Mouse (Mus musculus) hindbrain, embryonic 13.5 days (tissue): ENCODE measurements around the gene Srp9. TPM values are rescaled to one million over a fixed set of nuclear protein-coding genes. Genes with fewer than 3 reads are reported as not detected.

Source experiments
- ATAC-seq: fragments of 200-750 bp; cut with Nextera tagmentation; 2 replicates; pipeline ENCODE4 v1.8.0; 2017; ENCODE audit warnings: moderate TSS enrichment; ENCODE audit not compliant: low FRiP score
- H3K27ac ChIP-seq: fragments of 300-500 bp; sonication (generic); 2 replicates; pipeline ENCODE4 v1.5.1; 2015; ENCODE audit warnings: inconsistent platforms, mild to moderate bottlenecking, moderate library complexity
- H3K27me3 ChIP-seq: fragments of 300-500 bp; sonication (generic); 2 replicates; pipeline ENCODE4 v1.6.1; 2015; ENCODE audit warnings: mild to moderate bottlenecking, inconsistent platforms
- H3K36me3 ChIP-seq: fragments of 300-500 bp; sonication (generic); 2 replicates; pipeline ENCODE4 v1.6.1; 2015; ENCODE audit warnings: mild to moderate bottlenecking, inconsistent platforms
- H3K4me1 ChIP-seq: fragments of 300-500 bp; sonication (generic); replicated peaks from 2 replicates; pipeline ENCODE4 v1.6.1; 2015; ENCODE audit warnings: inconsistent platforms
- H3K4me2 ChIP-seq: fragments of 300-500 bp; sonication (generic); 2 replicates; pipeline ENCODE4 v1.6.1; 2015; ENCODE audit warnings: inconsistent platforms, mild to moderate bottlenecking, moderate library complexity
- H3K4me3 ChIP-seq: fragments of 300-500 bp; sonication (generic); 2 replicates; pipeline ENCODE4 v1.5.1; 2015; ENCODE audit warnings: mild to moderate bottlenecking, inconsistent platforms
- H3K9ac ChIP-seq: fragments of 300-500 bp; sonication (generic); 2 replicates; pipeline ENCODE4 v1.6.1; 2015; ENCODE audit warnings: mild to moderate bottlenecking, inconsistent platforms
- H3K9me3 ChIP-seq: fragments of 300-500 bp; sonication (generic); 2 replicates; pipeline ENCODE4 v1.6.1; 2016; ENCODE audit warnings: inconsistent platforms
- WGBS: fragments of 180-500 bp; shearing (Covaris S2); methylation state at CpG from one replicate; pipeline ENCODE4 v1.1.7; 2015; 5-methylcytosine and 5-hydroxymethylcytosine counted together
- polyA plus RNA-seq: library from polyadenylated mRNA; unstranded; fragments of >200 nt; fragmentation: Nextera tagmentation; extraction: Ambion mirVana; gene quantifications from 2 replicates; pipeline ENCODE4 v1.2.1, GENCODE M21; 2015

Srp9 gene
- polyA plus RNA-seq, 1 experiment from 2014 or later: 140 TPM

DNA sequence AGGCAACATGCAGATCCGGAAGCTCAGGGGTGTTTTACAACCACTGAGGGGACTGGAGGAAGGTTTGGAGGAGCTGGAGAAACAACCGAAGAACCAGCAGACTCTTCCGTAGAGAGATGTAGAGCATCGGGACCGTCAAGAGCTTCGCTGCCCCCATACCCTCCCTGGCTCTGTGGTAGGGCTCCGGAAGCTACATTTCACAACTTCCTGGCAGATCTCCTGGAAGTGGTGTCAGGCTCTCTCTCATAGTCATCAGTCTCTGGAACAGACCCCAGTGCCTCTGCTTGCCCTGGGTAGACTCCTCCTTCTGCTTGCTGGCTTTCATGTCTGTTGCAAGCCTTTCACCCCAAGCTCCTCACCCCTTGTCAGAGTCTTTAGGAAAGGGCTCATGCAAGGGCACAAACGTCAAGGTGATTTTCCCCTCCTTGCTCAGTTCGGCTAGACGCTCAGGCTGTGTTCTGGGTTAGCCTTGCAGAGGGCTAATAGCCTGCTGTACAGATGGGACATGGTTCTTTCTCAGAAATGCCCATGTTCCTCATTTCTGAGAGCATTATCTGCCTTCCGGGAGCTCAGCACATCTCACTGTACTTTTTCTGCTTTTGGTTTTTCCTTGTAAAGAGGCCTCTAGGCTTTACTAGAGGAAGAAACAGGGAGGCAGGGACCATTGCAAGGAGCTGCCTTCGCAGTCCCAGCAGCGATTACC is 16.0 kb upstream of the Srp9 start:
- no peak for ATAC-seq
- Histone ChIP-seq H3K9me3 (no peaks in the 10 kb centered on the region), H3K27me3 (0 out of 2 replicates have a peak, but pooled peaks cover 2% of the 10 kb centered on the region), H3K4me2 (no peak overlapping the region), H3K27ac (no peak overlapping the region), H3K9ac (no peak overlapping the region), H3K4me3 (no peak overlapping the region), H3K4me1 (peaks cover 28% of the 10 kb centered on the region), H3K36me3 (no peaks in the 10 kb centered on the region)
- WGBS: 84% methylated on average over 13 of the region's 13 CpGs

DNA sequence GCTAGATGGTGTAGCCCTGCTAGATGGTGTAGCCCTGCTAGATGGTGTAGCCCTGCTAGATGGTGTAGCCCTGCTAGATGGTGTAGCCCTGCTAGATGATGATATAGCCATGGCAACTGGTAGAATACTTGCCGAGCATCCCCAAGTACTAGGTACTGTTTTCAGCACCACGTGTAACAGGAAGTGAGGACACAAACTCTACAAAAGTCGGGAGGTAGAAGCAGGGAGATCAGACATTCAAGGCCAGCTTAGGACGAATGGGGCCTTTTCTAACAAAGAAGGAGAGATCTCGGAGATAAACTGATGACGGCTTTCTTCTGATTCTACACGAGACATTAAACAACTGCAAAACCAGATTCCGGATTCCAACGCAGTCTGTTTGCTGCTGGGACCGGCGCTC is 14.4 kb upstream of the Srp9 start:
- no peak for ATAC-seq
- WGBS: 87% methylated on average over 11 of the region's 11 CpGs

DNA sequence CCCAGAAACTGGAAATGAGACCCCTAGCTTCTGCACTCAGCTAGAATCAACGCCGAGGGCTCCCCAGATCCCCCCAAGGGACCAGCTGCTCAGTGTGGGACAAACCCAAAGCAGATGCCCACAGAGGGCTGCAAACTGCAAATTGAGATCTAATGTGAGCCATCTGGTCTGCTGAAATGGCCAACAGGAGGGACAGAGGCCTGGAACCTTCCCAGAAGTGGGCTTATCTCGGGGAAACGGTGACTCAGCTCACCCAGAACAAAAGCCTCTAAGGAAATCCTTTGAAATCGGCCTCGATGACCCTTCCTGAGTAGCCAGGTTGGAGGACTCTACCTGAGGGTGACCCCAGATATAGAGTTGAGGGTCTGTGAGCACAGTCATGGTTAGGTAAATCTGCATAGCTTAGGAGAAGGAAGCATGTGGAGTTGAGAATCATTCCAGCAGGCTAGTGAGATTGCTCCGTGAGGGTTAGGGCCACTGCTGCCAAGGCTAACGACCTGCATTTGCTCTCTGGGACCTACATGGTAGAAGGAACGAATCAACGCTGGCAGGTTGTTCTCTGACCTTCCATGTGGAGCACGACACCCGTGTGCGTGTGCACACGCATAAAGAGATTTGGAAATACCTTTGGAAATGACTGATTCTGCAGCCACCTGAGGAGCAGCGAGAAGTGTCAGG is 13.7 kb upstream of the Srp9 start:
- 80% methylated on average over 15 of the region's 15 CpGs for WGBS
- peaks cover 36% of the 10 kb centered on the region for H3K4me1 ChIP-seq
- no peak overlapping the region for H3K4me3 ChIP-seq
- H3K27me3 ChIP-seq: 0 out of 2 replicates have a peak, but pooled peaks cover 2% of the 10 kb centered on the region
- H3K27ac ChIP-seq: no peak overlapping the region
- no peaks in the 10 kb centered on the region for H3K9me3 ChIP-seq
- no peak overlapping the region for H3K4me2 ChIP-seq
- no peak overlapping the region for H3K9ac ChIP-seq
- no peaks in the 10 kb centered on the region for H3K36me3 ChIP-seq
- no peak for ATAC-seq

More for the DNA sequence above, 14.4 kb upstream of the Srp9 start:
- Histone ChIP-seq H3K4me3 (no peak overlapping the region), H3K9ac (no peak overlapping the region), H3K36me3 (no peaks in the 10 kb centered on the region), H3K4me2 (no peak overlapping the region), H3K4me1 (peaks cover 32% of the 10 kb centered on the region), H3K9me3 (no peaks in the 10 kb centered on the region), H3K27me3 (0 out of 2 replicates have a peak, but pooled peaks cover 2% of the 10 kb centered on the region), H3K27ac (no peak overlapping the region)

DNA sequence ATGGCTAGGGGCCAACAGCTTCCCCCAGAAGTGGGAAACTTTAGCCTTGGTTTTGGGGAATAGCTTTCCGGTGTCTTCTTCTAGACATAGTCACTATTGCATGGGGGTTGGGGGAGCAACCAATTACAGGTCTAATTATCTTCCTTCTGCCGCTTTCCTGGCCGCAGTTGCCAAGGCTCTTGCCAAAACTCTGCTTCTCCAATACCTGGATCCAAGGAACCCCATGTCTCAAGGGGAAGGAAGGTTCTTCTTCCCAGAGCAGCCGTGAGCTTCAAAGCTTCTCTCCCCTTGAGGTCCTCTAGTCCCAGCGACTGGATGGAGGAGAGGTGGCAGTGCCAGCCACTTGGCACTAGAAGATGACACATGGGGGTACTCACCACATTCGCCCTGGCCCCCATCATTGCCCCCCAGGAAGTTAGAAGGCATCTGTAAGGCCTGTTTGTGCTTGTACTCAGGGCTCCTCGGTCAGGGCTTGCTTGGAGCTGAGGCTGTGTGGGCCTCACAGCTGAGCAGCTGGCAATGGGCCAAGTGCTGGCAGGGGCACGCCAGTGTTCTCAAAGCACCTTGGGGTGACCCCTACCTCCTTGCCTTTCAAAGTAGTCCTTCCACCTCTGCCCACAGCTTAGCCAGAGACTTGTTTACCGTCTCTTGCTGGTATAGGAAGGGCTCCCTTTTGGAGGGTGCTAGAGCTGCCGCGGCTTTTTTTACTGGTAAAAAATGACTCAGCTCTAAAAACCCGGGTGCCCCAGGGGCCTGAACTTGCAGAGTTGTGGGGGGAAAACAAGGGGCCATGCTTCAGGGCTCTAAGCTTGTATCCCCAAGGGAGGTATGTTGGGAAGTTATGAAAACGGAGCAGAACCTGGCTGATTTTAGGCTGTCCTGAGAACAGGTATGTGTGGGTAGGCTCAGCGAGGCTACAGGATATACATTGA is 12.9 kb upstream of the Srp9 start:
- H3K4me1 ChIP-seq: peaks cover 36% of the 10 kb centered on the region
- WGBS: 68% methylated on average over 14 of the region's 14 CpGs
- H3K27me3 ChIP-seq: 0 out of 2 replicates have a peak, but pooled peaks cover 2% of the 10 kb centered on the region
- 0 out of 2 replicates have a peak, but pooled peaks have one; percentile 29 for ATAC-seq
- H3K9me3 ChIP-seq: no peaks in the 10 kb centered on the region
- H3K27ac ChIP-seq: no peak overlapping the region
- no peak overlapping the region for H3K4me2 ChIP-seq
- no peak overlapping the region for H3K4me3 ChIP-seq
- no peak overlapping the region for H3K9ac ChIP-seq
- H3K36me3 ChIP-seq: no peaks in the 10 kb centered on the region

DNA sequence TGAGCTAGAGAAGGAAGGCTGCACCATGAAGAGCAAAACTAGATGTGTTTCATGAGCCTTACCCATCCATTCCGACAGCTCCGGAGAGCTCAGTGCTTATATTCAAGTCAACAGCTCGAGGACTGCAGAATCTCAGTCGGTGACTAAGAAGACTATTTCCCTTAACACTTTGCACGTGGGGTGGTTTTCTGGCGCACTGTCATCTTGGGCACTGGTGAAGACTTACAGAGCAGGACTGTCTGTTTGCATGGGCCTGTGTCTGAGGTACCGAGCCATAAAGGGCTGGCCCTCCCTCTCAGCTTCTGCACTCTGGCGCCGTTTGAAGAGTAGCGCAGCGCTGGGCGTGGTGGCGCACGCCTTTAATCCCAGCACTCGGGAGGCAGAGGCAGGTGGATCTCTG is 12.2 kb upstream of the Srp9 start:
- Histone ChIP-seq H3K36me3 (no peaks in the 10 kb centered on the region), H3K27ac (no peak overlapping the region), H3K4me1 (peaks cover 36% of the 10 kb centered on the region), H3K9ac (no peak overlapping the region), H3K27me3 (0 out of 2 replicates have a peak, but pooled peaks cover 2% of the 10 kb centered on the region), H3K4me2 (no peak overlapping the region), H3K4me3 (no peak overlapping the region), H3K9me3 (no peaks in the 10 kb centered on the region)
- 92% methylated on average over 15 of the region's 15 CpGs for WGBS
- no peak for ATAC-seq

- H3K9me3 ChIP-seq: no peaks in the 10 kb centered on the region
- no peak overlapping the region for H3K4me2 ChIP-seq
- 85% methylated on average over 11 of the region's 11 CpGs for WGBS
- no peak overlapping the region for H3K27ac ChIP-seq
- H3K9ac ChIP-seq: no peak overlapping the region
- H3K4me1 ChIP-seq: peaks cover 36% of the 10 kb centered on the region
- H3K27me3 ChIP-seq: 0 out of 2 replicates have a peak, but pooled peaks cover 2% of the 10 kb centered on the region
- no peaks in the 10 kb centered on the region for H3K36me3 ChIP-seq
- no peak for ATAC-seq
- H3K4me3 ChIP-seq: no peak overlapping the region
Measured at GRCm38 (mm10) chr1:182113131-182113530, 11.4 kb upstream of the Srp9 start.

DNA sequence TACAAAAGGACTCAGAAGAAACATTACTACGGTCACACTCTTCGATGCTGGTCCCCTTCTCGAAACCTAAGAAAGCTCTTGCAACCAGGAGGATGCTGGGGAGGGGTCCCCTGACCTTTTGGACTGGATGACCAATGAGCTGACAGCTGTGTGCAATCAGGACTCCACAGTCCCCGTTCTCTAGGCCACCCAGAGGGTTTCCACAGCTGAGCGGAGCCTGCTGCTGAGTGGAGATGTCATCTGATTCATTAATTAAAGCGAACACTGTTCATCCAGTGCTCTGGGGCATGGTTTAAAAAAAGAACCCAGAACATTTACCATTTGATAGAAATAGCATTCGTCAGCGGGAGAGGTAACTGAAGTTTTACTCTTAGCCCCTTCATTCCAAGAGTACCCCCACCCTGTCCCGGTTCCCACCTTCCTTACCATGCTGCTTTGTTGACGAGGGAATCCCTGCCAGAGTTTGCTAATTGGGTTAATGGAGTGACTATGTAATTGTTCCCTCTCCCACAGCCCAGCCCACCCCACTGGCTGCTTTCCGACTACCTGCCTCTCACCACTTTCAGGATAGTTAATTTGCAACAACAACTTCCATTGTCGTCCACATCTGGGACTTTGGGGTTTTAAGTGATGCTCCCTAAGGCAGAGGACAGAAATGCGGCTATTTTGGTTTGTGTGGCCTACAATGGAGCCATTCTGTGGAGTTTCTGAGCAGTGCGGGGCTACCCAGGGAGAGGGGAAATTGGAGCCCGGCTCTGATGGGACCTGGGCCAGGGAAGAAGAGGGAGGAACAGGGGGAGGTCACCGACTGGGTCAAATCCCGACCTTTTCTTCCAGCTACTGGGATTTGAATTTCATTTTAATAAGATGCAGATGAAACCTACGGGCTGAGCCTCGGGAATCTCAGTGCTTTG is 10.7 kb upstream of the Srp9 start:
- Histone ChIP-seq H3K4me2 (peak overlapping the region; percentile 15; the same call in 1 of the 2 replicates), H3K9me3 (no peaks in the 10 kb centered on the region), H3K4me1 (peaks cover 36% of the 10 kb centered on the region), H3K27ac (no peak overlapping the region), H3K4me3 (no peak overlapping the region), H3K36me3 (no peaks in the 10 kb centered on the region), H3K9ac (no peak overlapping the region), H3K27me3 (0 out of 2 replicates have a peak, but pooled peaks cover 2% of the 10 kb centered on the region)
- 18% methylated on average over 19 of the region's 19 CpGs for WGBS
- ATAC-seq: 0 out of 2 replicates have a peak, but pooled peaks have one; percentile 15

- Histone ChIP-seq H3K4me2 (no peak overlapping the region), H3K36me3 (no peaks in the 10 kb centered on the region), H3K4me1 (peaks cover 36% of the 10 kb centered on the region), H3K27ac (no peak overlapping the region), H3K27me3 (0 out of 2 replicates have a peak, but pooled peaks cover 2% of the 10 kb centered on the region), H3K9ac (no peak overlapping the region), H3K4me3 (no peak overlapping the region), H3K9me3 (no peaks in the 10 kb centered on the region)
- 25% methylated on average over 5 of the region's 5 CpGs for WGBS
- no peak for ATAC-seq
Measured at GRCm38 (mm10) chr1:182115197-182115596, 9.3 kb upstream of the Srp9 start.

DNA sequence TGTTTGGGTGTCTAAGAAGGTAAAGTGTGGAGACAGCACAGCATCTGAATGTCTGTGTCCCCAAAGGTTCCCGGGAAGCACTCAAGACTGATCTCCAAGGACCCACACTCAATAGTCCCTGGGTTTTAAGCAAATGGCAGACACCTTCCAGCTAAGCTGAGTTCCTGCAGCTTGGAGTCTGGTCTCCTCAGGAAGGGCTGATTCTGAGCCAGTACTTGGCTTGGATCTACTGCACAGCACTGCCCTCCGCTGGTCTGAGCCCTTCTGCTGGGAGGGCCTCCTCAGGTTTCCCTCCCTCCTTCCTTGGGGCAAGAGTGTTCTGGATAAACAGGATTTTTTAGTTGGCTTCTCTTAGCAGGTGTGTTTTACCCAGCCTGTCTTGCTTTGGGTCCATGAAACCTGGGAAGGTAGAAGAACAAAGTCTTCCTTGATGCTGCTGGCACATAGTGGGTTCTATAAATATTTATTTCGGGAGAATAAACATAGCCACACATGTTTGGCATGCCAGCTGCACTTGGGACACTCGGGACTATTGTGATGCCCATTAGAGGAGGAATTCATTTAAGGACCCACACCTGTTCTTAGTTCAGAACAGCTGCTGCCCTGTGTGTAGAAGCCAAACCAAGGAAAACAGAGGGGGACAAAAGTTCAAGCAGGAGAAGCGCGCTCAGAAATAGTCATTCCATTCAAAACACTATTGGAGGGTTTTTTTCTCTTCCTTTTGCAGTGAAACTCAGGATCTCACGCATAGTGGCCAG is 8.7 kb upstream of the Srp9 start:
- 46% methylated on average over 7 of the region's 7 CpGs for WGBS
- ATAC-seq: no peak
- H3K36me3 ChIP-seq: no peaks in the 10 kb centered on the region
- H3K9ac ChIP-seq: no peak overlapping the region
- peaks cover 31% of the 10 kb centered on the region for H3K4me1 ChIP-seq
- 0 out of 2 replicates have a peak, but pooled peaks cover 2% of the 10 kb centered on the region for H3K27me3 ChIP-seq
- no peak overlapping the region for H3K27ac ChIP-seq
- no peak overlapping the region for H3K4me3 ChIP-seq
- no peak overlapping the region for H3K4me2 ChIP-seq
- no peaks in the 10 kb centered on the region for H3K9me3 ChIP-seq

DNA sequence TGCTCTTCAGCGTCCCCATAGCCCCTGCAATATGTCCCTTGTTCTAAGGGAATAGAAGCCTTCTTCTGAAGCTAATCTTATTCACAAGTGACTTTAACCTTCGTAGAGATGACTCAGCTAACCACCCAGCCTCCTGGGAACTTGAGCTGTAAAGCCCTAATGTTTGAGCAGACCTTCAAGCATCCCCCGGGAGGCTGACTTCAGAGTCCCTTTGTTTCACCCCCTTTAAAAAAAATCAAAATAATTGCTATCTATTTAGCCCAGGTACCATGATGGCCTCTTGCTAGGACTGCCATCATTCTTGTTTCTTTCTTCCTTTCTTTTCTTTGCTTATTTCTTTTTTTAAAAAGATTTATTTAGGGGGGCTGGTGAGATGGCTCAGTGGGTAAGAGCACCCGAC is 2.1 kb upstream of the Srp9 start:
- peaks cover 22% of the 10 kb centered on the region for H3K4me1 ChIP-seq
- ATAC-seq: no peak
- no peak overlapping the region for H3K9ac ChIP-seq
- WGBS: 87% methylated on average over 4 of the region's 4 CpGs
- no peaks in the 10 kb centered on the region for H3K27me3 ChIP-seq
- H3K27ac ChIP-seq: no peak overlapping the region
- no peak overlapping the region for H3K4me2 ChIP-seq
- no peaks in the 10 kb centered on the region for H3K9me3 ChIP-seq
- no peak overlapping the region for H3K4me3 ChIP-seq
- peaks cover under 1% of the 10 kb centered on the region; the same call in 1 of the 2 replicates for H3K36me3 ChIP-seq
